In genomic region chr9:7845216-7845895, GRCm38 (mm10) we compare ENCODE assay signal across 19 mouse cellular contexts. TPM values are rescaled to one million over a fixed set of nuclear protein-coding genes. Genes with fewer than 3 reads are reported as not detected.
A peak's percentile ranks its signal among the peaks of the same experiment; 100 is the strongest.
DNase-seq lines count a peak whose midpoint lies in the region; ATAC-seq and TF ChIP-seq lines count a peak whose summit lies in the region.
"Had no signal": no experiment of that assay in that cellular context is flagged by ENCODE, and none has a peak within 500 bp of the region (broad histone marks: within the 10 kb centered on the region; RNA-seq: fewer than 3 reads in every experiment).

No protein-coding gene starts in this region.

- DNase-seq in kidney, adult 2 months, result peak; percentile 51
- DNase-seq in kidney, adult 18-20 months, result no peak
- DNase-seq in lung, postnatal 4 days, result no peak
- no peak for DNase-seq in stomach, postnatal 0 days (ENCODE audit: low spot score)
- DNase-seq: B cell, adult 2 months; cerebellum, adult 18-20 months; cerebellum, postnatal 36 days; gastrocnemius, postnatal 10 days; heart, adult 18-20 months; midbrain, embryonic 14.5 days; thymus, adult 2 months had no signal

- no peak overlapping the region for H3K9ac ChIP-seq in lung, embryonic 16.5 days (ENCODE audit: low read length)
- H3K9ac ChIP-seq in kidney, embryonic 16.5 days (replicated peaks; ENCODE audit: low read length), result no peak overlapping the region
- H3K9ac ChIP-seq in stomach, postnatal 0 days (ENCODE audit: low read length), result no peak overlapping the region
- H3K9ac ChIP-seq: forebrain, embryonic 13.5 days; liver, embryonic 15.5 days had no signal

- TF ChIP-seq POLR2A in kidney, adult 2 months (IDR thresholded peaks at IDR 0.05; ENCODE audit: low read depth, low read length), result no peak

- H3K4me1 ChIP-seq in kidney, adult 2 months (ENCODE audit: control insufficient read depth, insufficient read depth, low read length), result peaks cover 2% of the 10 kb centered on the region; the same call in 1 of the 2 replicates
- H3K4me1 ChIP-seq in lung, embryonic 16.5 days (replicated peaks; ENCODE audit: control insufficient read depth, insufficient read depth, low read length), result no peaks in the 10 kb centered on the region; the same call in 1 of the 2 replicates
- no peaks in the 10 kb centered on the region for H3K4me1 ChIP-seq in kidney, embryonic 16.5 days (ENCODE audit: insufficient read depth, low read length)
- H3K4me1 ChIP-seq in stomach, postnatal 0 days (replicated peaks; ENCODE audit: control insufficient read depth, insufficient read depth), result no peaks in the 10 kb centered on the region
- H3K4me1 ChIP-seq: forebrain, embryonic 13.5 days; liver, embryonic 15.5 days had no signal

- H3K9me3 ChIP-seq in lung, embryonic 16.5 days (ENCODE audit: control insufficient read depth, low read length), result no peaks in the 10 kb centered on the region
- H3K9me3 ChIP-seq in kidney, embryonic 16.5 days (ENCODE audit: low read length), result no peaks in the 10 kb centered on the region
- no peaks in the 10 kb centered on the region for H3K9me3 ChIP-seq in stomach, postnatal 0 days (ENCODE audit: control insufficient read depth, low read length)
- H3K9me3 ChIP-seq: forebrain, embryonic 13.5 days; liver, embryonic 15.5 days; megakaryocyte, embryonic 14.5 days had no signal

- peak; percentile 51; the same call in 1 of the 2 replicates for ATAC-seq in lung, embryonic 16.5 days (ENCODE audit: low read depth)
- 0 out of 2 replicates have a peak, but pooled peaks have one; percentile 50 for ATAC-seq in kidney, embryonic 16.5 days (ENCODE audit: low FRiP score, low TSS enrichment)
- peak; percentile 29; the same call in 1 of the 2 replicates for ATAC-seq in stomach, postnatal 0 days (ENCODE audit: low FRiP score, low TSS enrichment)
- no peak for ATAC-seq in megakaryocyte, adult 5-6 weeks (ENCODE audit: poor library complexity, severe bottlenecking)
- ATAC-seq: forebrain, embryonic 13.5 days; hindbrain, postnatal 0 days had no signal

- 43% methylated on average over 4 of the region's 4 CpGs for WGBS in kidney, adult 2 months
- 57% methylated on average over 4 of the region's 4 CpGs for WGBS in lung, embryonic 16.5 days
- 61% methylated on average over 4 of the region's 4 CpGs for WGBS in kidney, embryonic 16.5 days
- 62% methylated on average over 4 of the region's 4 CpGs for WGBS in stomach, postnatal 0 days

- H3K4me3 ChIP-seq in kidney, adult 2 months (ENCODE audit: insufficient read depth, low read depth, low read length), result no peak overlapping the region
- H3K4me3 ChIP-seq in lung, embryonic 16.5 days (ENCODE audit: low read length), result no peak overlapping the region
- H3K4me3 ChIP-seq in kidney, embryonic 16.5 days (ENCODE audit: low read length), result no peak overlapping the region
- H3K4me3 ChIP-seq in stomach, postnatal 0 days (ENCODE audit: low read depth, low read length), result no peak overlapping the region
- H3K4me3 ChIP-seq: forebrain, embryonic 13.5 days; liver, embryonic 15.5 days; megakaryocyte, embryonic 14.5 days; myocyte had no signal

- TF ChIP-seq CTCF in kidney, adult 2 months (conservative IDR thresholded peaks at IDR 0.05; ENCODE audit: insufficient read depth, insufficient read length, low read depth, low read length), result no peak
- no peak for TF ChIP-seq CTCF in stomach, postnatal 0 days (IDR thresholded peaks at IDR 0.05; ENCODE audit: low read depth)

- no peak overlapping the region for H3K4me2 ChIP-seq in lung, embryonic 16.5 days (ENCODE audit: low read depth, low read length)
- no peak overlapping the region for H3K4me2 ChIP-seq in kidney, embryonic 16.5 days (replicated peaks; ENCODE audit: low read depth, low read length)
- H3K4me2 ChIP-seq in stomach, postnatal 0 days (replicated peaks; ENCODE audit: low read depth), result no peak overlapping the region
- H3K4me2 ChIP-seq: forebrain, embryonic 13.5 days; liver, embryonic 15.5 days had no signal

- H3K36me3 ChIP-seq in kidney, adult 2 months (ENCODE audit: control insufficient read depth, insufficient read depth, low read length), result no peaks in the 10 kb centered on the region
- H3K36me3 ChIP-seq in lung, embryonic 16.5 days (ENCODE audit: control insufficient read depth, insufficient read depth, low read length), result no peaks in the 10 kb centered on the region
- H3K36me3 ChIP-seq in kidney, embryonic 16.5 days (ENCODE audit: insufficient read depth, low read length), result peaks cover 7% of the 10 kb centered on the region; the same call in 1 of the 2 replicates
- no peaks in the 10 kb centered on the region for H3K36me3 ChIP-seq in stomach, postnatal 0 days (ENCODE audit: control insufficient read depth, insufficient read depth, low read length)

- no peaks in the 10 kb centered on the region for H3K27me3 ChIP-seq in kidney, adult 2 months (replicated peaks; ENCODE audit: control insufficient read depth, insufficient read depth, low read length)
- H3K27me3 ChIP-seq in lung, embryonic 16.5 days (ENCODE audit: control insufficient read depth, insufficient read depth, low read depth, low read length), result no peaks in the 10 kb centered on the region
- H3K27me3 ChIP-seq in kidney, embryonic 16.5 days (ENCODE audit: insufficient read depth, low read length), result no peaks in the 10 kb centered on the region
- no peaks in the 10 kb centered on the region for H3K27me3 ChIP-seq in stomach, postnatal 0 days (ENCODE audit: control insufficient read depth, insufficient read depth, low read length)
- H3K27me3 ChIP-seq: forebrain, embryonic 13.5 days; liver, embryonic 15.5 days; megakaryocyte, embryonic 14.5 days had no signal

- H3K27ac ChIP-seq in kidney, adult 2 months (ENCODE audit: insufficient read depth, low read depth, low read length), result no peak overlapping the region
- no peak overlapping the region for H3K27ac ChIP-seq in lung, embryonic 16.5 days (ENCODE audit: low read length)
- no peak overlapping the region for H3K27ac ChIP-seq in kidney, embryonic 16.5 days (ENCODE audit: low read length)
- H3K27ac ChIP-seq in stomach, postnatal 0 days (replicated peaks), result no peak overlapping the region
- H3K27ac ChIP-seq: forebrain, embryonic 13.5 days; hindbrain, postnatal 0 days; liver, embryonic 15.5 days had no signal

- TF ChIP-seq EP300 in stomach, postnatal 0 days (optimal IDR thresholded peaks at IDR 0.05), result no peak

RNA-seq across cellular contexts. Expression of gene Birc2, which starts 8.5 kb away (rescaled TPM):
- polyA plus RNA-seq in kidney, adult 2 months (2012; rRNA removed), result 12.2 and 12.7 TPM in 2 replicates
- polyA plus RNA-seq in lung, embryonic 16.5 days (2015; fragmentation: Nextera tagmentation; extraction: Ambion mirVana), result 32.7 and 38.0 TPM in 2 replicates
- polyA plus RNA-seq in kidney, embryonic 16.5 days (2015; fragmentation: Nextera tagmentation; extraction: Ambion mirVana), result 39.8 and 45.8 TPM in 2 replicates
- polyA plus RNA-seq in stomach, postnatal 0 days (2015; fragmentation: Nextera tagmentation; extraction: Ambion mirVana), result 17.2 and 20.0 TPM in 2 replicates
- total RNA-seq in megakaryocyte, adult 5-6 weeks (2015), result 28.5 and 29.5 TPM in 2 replicates
- total RNA-seq in megakaryocyte, adult 5-6 weeks (2017), result 37.3 TPM in 2 replicates

RNA-seq across cellular contexts. Expression of gene Birc3, which starts 27.6 kb away (rescaled TPM):
- polyA plus RNA-seq in kidney, adult 2 months (2012; rRNA removed), result 6.5 and 9.2 TPM in 2 replicates
- 10.5 and 11.9 TPM in 2 replicates for polyA plus RNA-seq in lung, embryonic 16.5 days (2015; fragmentation: Nextera tagmentation; extraction: Ambion mirVana)
- 7.3 and 7.4 TPM in 2 replicates for polyA plus RNA-seq in kidney, embryonic 16.5 days (2015; fragmentation: Nextera tagmentation; extraction: Ambion mirVana)
- 5.1 and 5.2 TPM in 2 replicates for polyA plus RNA-seq in stomach, postnatal 0 days (2015; fragmentation: Nextera tagmentation; extraction: Ambion mirVana)
- total RNA-seq in megakaryocyte, adult 5-6 weeks (2015), result 84.4 and 87.7 TPM in 2 replicates
- 128 TPM in 2 replicates for total RNA-seq in megakaryocyte, adult 5-6 weeks (2017)
